9 mouse cellular contexts compared by ENCODE assay signal in genomic region chr5:148360922-148361758, GRCm38 (mm10). TPM values are rescaled to one million over a fixed set of nuclear protein-coding genes. Genes with fewer than 3 reads are reported as not detected.
A peak's percentile ranks its signal among the peaks of the same experiment; 100 is the strongest.
DNase-seq lines count a peak whose midpoint lies in the region; ATAC-seq and TF ChIP-seq lines count a peak whose summit lies in the region.
"Had no signal": no experiment of that assay in that cellular context is flagged by ENCODE, and none has a peak within 500 bp of the region (broad histone marks: within the 10 kb centered on the region; RNA-seq: fewer than 3 reads in every experiment).

No protein-coding gene starts in this region.

- TF ChIP-seq CTCF in midbrain, postnatal 0 days (IDR thresholded peaks at IDR 0.05), result no peak
- TF ChIP-seq CTCF in left cerebral cortex, adult 2 months (IDR thresholded peaks at IDR 0.05), result no peak

- no peaks in the 10 kb centered on the region for H3K27me3 ChIP-seq in midbrain, embryonic 11.5 days (ENCODE audit: control insufficient read depth, insufficient read depth, low read length)
- H3K27me3 ChIP-seq in midbrain, postnatal 0 days (ENCODE audit: insufficient read depth, low read length), result no peaks in the 10 kb centered on the region
- H3K27me3 ChIP-seq in heart, embryonic 12.5 days (replicated peaks), result no peaks in the 10 kb centered on the region
- H3K27me3 ChIP-seq in stomach, embryonic 14.5 days (ENCODE audit: control insufficient read depth, insufficient read depth, low read length), result no peaks in the 10 kb centered on the region
- H3K27me3 ChIP-seq in hindbrain, embryonic 12.5 days, result no peaks in the 10 kb centered on the region
- H3K27me3 ChIP-seq: limb, embryonic 12.5 days had no signal

- peak; percentile 81 for DNase-seq in midbrain, embryonic 11.5 days (ENCODE audit: low spot score, missing footprints)
- no peak for DNase-seq in midbrain, postnatal 0 days (ENCODE audit: low spot score)
- peak; percentile 47 to 61 for DNase-seq in kidney, postnatal 4 days
- no peak for DNase-seq in left cerebral cortex, postnatal 14 days (ENCODE audit: low spot score in 2 of 2)
- DNase-seq in left cerebral cortex, adult 2 months (ENCODE audit: extremely low spot score in 1 of 2, low spot score in 2 of 2), result no peak

- H3K4me2 ChIP-seq in midbrain, embryonic 11.5 days, result no peak overlapping the region
- H3K4me2 ChIP-seq in midbrain, postnatal 0 days (ENCODE audit: low read depth, low read length, poor library complexity, severe bottlenecking), result no peak overlapping the region
- peak overlapping the region; percentile 52 for H3K4me2 ChIP-seq in heart, embryonic 12.5 days
- no peak overlapping the region for H3K4me2 ChIP-seq in stomach, embryonic 14.5 days (replicated peaks; ENCODE audit: low read depth, low read length)
- H3K4me2 ChIP-seq in hindbrain, embryonic 12.5 days (replicated peaks), result no peak overlapping the region
- H3K4me2 ChIP-seq: limb, embryonic 12.5 days had no signal

- 79% methylated on average over 16 of the region's 16 CpGs for WGBS in midbrain, embryonic 11.5 days
- 68% methylated on average over 16 of the region's 16 CpGs for WGBS in midbrain, postnatal 0 days
- WGBS in heart, embryonic 12.5 days, result 25% methylated on average over 16 of the region's 16 CpGs
- 43% methylated on average over 16 of the region's 16 CpGs for WGBS in stomach, embryonic 14.5 days
- 75% methylated on average over 16 of the region's 16 CpGs for WGBS in hindbrain, embryonic 12.5 days

- H3K27ac ChIP-seq in midbrain, embryonic 11.5 days (ENCODE audit: low read depth, low read length), result no peak overlapping the region
- H3K27ac ChIP-seq in midbrain, postnatal 0 days (ENCODE audit: low read depth, low read length), result no peak overlapping the region
- H3K27ac ChIP-seq in heart, embryonic 12.5 days (ENCODE audit: poor library complexity, severe bottlenecking), result peak overlapping the region; percentile 86
- H3K27ac ChIP-seq in stomach, embryonic 14.5 days (ENCODE audit: low read length), result peak overlapping the region; percentile 52; the same call in 1 of the 2 replicates
- H3K27ac ChIP-seq in left cerebral cortex, adult 2 months, result no peak overlapping the region
- H3K27ac ChIP-seq in hindbrain, embryonic 12.5 days, result no peak overlapping the region
- H3K27ac ChIP-seq: limb, embryonic 12.5 days had no signal

- H3K9me3 ChIP-seq in midbrain, embryonic 11.5 days (ENCODE audit: control insufficient read depth, low read length), result no peaks in the 10 kb centered on the region
- H3K9me3 ChIP-seq in midbrain, postnatal 0 days (ENCODE audit: low read length), result no peaks in the 10 kb centered on the region
- H3K9me3 ChIP-seq in heart, embryonic 12.5 days (replicated peaks), result no peaks in the 10 kb centered on the region
- H3K9me3 ChIP-seq in stomach, embryonic 14.5 days (ENCODE audit: control insufficient read depth, low read depth, low read length), result no peaks in the 10 kb centered on the region
- H3K9me3 ChIP-seq in hindbrain, embryonic 12.5 days (replicated peaks), result no peaks in the 10 kb centered on the region
- H3K9me3 ChIP-seq: limb, embryonic 12.5 days had no signal

- no peak overlapping the region for H3K9ac ChIP-seq in midbrain, embryonic 11.5 days (ENCODE audit: low read length)
- H3K9ac ChIP-seq in midbrain, postnatal 0 days (replicated peaks; ENCODE audit: low read length, poor library complexity, severe bottlenecking), result no peak overlapping the region
- H3K9ac ChIP-seq in heart, embryonic 12.5 days, result no peak overlapping the region
- H3K9ac ChIP-seq in stomach, embryonic 14.5 days (replicated peaks; ENCODE audit: low read depth, low read length), result no peak overlapping the region
- no peak overlapping the region for H3K9ac ChIP-seq in hindbrain, embryonic 12.5 days
- H3K9ac ChIP-seq: limb, embryonic 12.5 days had no signal

- intact Hi-C loops in left cerebral cortex, postnatal 14 days (cut with DNase I), result no loop called here
- intact Hi-C loops in left cerebral cortex, adult 2 months (cut with DNase I), result no loop called here

- no peaks in the 10 kb centered on the region for H3K36me3 ChIP-seq in midbrain, embryonic 11.5 days (ENCODE audit: control insufficient read depth, insufficient read depth, low read length)
- no peaks in the 10 kb centered on the region for H3K36me3 ChIP-seq in midbrain, postnatal 0 days (ENCODE audit: insufficient read depth, low read length)
- peaks cover 31% of the 10 kb centered on the region for H3K36me3 ChIP-seq in heart, embryonic 12.5 days
- no peaks in the 10 kb centered on the region for H3K36me3 ChIP-seq in stomach, embryonic 14.5 days (ENCODE audit: control insufficient read depth, insufficient read depth, low read length)
- no peaks in the 10 kb centered on the region for H3K36me3 ChIP-seq in hindbrain, embryonic 12.5 days
- H3K36me3 ChIP-seq: limb, embryonic 12.5 days had no signal

- no peak overlapping the region for H3K4me3 ChIP-seq in midbrain, embryonic 11.5 days (ENCODE audit: low read depth, low read length)
- H3K4me3 ChIP-seq in midbrain, postnatal 0 days (ENCODE audit: low read depth, low read length), result no peak overlapping the region
- peak overlapping the region; percentile 3; the same call in 1 of the 2 replicates for H3K4me3 ChIP-seq in heart, embryonic 12.5 days
- no peak overlapping the region for H3K4me3 ChIP-seq in stomach, embryonic 14.5 days (ENCODE audit: low read depth, low read length)
- H3K4me3 ChIP-seq in left cerebral cortex, adult 2 months, result no peak overlapping the region
- no peak overlapping the region for H3K4me3 ChIP-seq in hindbrain, embryonic 12.5 days
- H3K4me3 ChIP-seq: limb, embryonic 12.5 days had no signal

- no peak for ATAC-seq in midbrain, embryonic 11.5 days (ENCODE audit: low FRiP score)
- no peak for ATAC-seq in midbrain, postnatal 0 days (ENCODE audit: low FRiP score)
- peak; percentile 77 for ATAC-seq in heart, embryonic 12.5 days (ENCODE audit: insufficient number of reproducible peaks, low FRiP score)
- ATAC-seq in stomach, embryonic 14.5 days (ENCODE audit: insufficient number of reproducible peaks, insufficient read depth, low FRiP score, low read depth), result peak; percentile 89
- ATAC-seq in hindbrain, embryonic 12.5 days (ENCODE audit: low FRiP score), result no peak

- no peaks in the 10 kb centered on the region for H3K4me1 ChIP-seq in midbrain, embryonic 11.5 days (ENCODE audit: control insufficient read depth, insufficient read depth, low read length)
- H3K4me1 ChIP-seq in midbrain, postnatal 0 days (ENCODE audit: insufficient read depth, low read length), result no peaks in the 10 kb centered on the region
- H3K4me1 ChIP-seq in heart, embryonic 12.5 days (replicated peaks), result peaks cover 45% of the 10 kb centered on the region
- H3K4me1 ChIP-seq in stomach, embryonic 14.5 days (ENCODE audit: control insufficient read depth, insufficient read depth, low read length), result 0 out of 2 replicates have a peak, but pooled peaks cover 2% of the 10 kb centered on the region
- H3K4me1 ChIP-seq in hindbrain, embryonic 12.5 days, result 0 out of 2 replicates have a peak, but pooled peaks cover 4% of the 10 kb centered on the region

RNA-seq across cellular contexts. Expression of gene Slc7a1, which starts 38.6 kb away (rescaled TPM):
- 18.3 and 20.6 TPM in 2 replicates for polyA plus RNA-seq in midbrain, embryonic 11.5 days (2014; fragmentation: Nextera tagmentation; extraction: Ambion mirVana)
- 49.8 and 73.3 TPM in 2 replicates for total RNA-seq in midbrain, postnatal 0 days (2014; rRNA removed)
- polyA plus RNA-seq in midbrain, postnatal 0 days (2015; fragmentation: Nextera tagmentation; extraction: Ambion mirVana), result 26.2 and 33.8 TPM in 2 replicates
- polyA plus RNA-seq in heart, embryonic 12.5 days (2016; fragmentation: Nextera tagmentation; extraction: Ambion mirVana), result 24.0 and 24.2 TPM in 2 replicates
- polyA plus RNA-seq in stomach, embryonic 14.5 days (2014; fragmentation: Nextera tagmentation; extraction: Ambion mirVana), result 31.8 and 38.5 TPM in 2 replicates
- 10 to 100 TPM; 47.9 to 50.6 TPM for total RNA-seq in left cerebral cortex, postnatal 14 days (2021)
- 10 to 100 TPM; 27.3 to 28.7 TPM for total RNA-seq in left cerebral cortex, adult 2 months (2021)
- 15.4 and 17.1 TPM in 2 replicates for polyA plus RNA-seq in hindbrain, embryonic 12.5 days (2016; fragmentation: Nextera tagmentation; extraction: Ambion mirVana)

Comparison
In these comparisons a context has a peak if more than half of its experiments do, and no peak if none do; other contexts are left out.
1. DNase-seq: peak in midbrain, embryonic 11.5 days (single experiment) and kidney, postnatal 4 days (2 of 2); none in midbrain, postnatal 0 days (single experiment), left cerebral cortex, postnatal 14 days (0 of 2) and left cerebral cortex, adult 2 months (0 of 2).
2. ATAC-seq: peak in heart, embryonic 12.5 days (single experiment) and stomach, embryonic 14.5 days (single experiment); none in midbrain, embryonic 11.5 days (single experiment), midbrain, postnatal 0 days (single experiment) and hindbrain, embryonic 12.5 days (single experiment).
3. H3K27ac ChIP-seq: peak in heart, embryonic 12.5 days (single experiment) and stomach, embryonic 14.5 days (single experiment); none in midbrain, embryonic 11.5 days (single experiment), midbrain, postnatal 0 days (single experiment), left cerebral cortex, adult 2 months (single experiment) and hindbrain, embryonic 12.5 days (single experiment).